Mouse (Mus musculus) 3134 (cell line): Measurements from ENCODE around the gene Cercam.

Experiments
- DNase-seq: peaks from one replicate; pipeline ENCODE4 v3.0.0-alpha.2; 2011; ENCODE audit warnings: low spot score; ENCODE audit not compliant: insufficient read length; ENCODE audit errors: extremely low read depth

Gene Cercam

DNA sequence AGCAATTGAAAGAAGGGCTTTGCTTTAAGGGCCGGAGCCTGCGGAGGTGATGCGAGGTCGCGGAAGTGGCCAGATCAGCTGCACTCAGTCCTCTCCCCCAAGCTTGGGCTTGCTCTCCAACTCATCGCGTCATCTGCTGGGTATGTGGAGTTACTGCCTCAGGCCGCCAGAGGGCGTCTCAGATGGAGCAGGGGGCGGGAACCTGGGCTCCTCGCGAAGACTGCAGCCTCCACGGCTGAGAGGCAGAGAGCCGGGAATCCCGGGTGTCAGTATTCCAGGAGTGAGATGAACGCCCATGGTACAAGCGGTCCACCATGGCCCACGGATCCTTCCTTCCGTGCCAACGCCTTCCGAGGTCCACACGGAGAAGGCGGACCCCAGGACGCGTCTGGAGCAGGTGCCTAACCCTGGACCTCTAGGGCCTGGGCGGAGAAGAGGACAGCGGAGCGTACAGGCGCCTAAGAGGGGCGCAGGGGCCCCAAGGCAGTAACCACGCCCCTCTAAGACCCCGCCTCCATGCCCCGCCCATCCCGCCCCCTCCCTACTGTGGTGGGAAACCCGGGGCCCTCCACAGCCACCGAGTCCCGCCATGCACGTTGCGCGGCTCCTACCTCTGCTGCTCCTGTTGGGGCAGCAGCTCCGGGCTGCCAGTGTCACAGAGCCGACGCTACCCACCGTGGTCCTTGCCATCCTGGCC lies at the start of gene Cercam:
Gene Cercam (plus strand): TSS at position 216 of the 697 bp plus-strand sequence.
- peak; percentile 33 for DNase-seq

DNA sequence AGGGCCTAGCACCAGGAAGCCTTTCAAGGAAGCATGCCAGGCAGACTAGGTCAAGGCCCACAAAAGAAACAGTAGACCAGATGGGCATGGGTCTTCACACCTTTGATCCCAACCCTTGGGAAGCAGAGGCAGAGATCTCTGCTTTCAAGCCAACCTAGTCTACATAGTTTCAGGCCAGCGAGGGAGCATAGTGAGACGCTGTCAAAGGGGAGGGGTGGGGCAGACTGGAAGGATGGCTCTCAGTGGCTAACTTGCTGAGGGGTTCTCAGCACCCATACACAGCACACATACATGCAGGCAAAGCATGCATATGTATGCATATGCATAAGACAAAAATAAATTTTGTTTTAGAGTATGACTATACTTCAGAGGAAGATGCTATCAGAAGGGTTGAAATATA lies 49.6 kb upstream of the Cercam start:
- no peak for DNase-seq

DNA sequence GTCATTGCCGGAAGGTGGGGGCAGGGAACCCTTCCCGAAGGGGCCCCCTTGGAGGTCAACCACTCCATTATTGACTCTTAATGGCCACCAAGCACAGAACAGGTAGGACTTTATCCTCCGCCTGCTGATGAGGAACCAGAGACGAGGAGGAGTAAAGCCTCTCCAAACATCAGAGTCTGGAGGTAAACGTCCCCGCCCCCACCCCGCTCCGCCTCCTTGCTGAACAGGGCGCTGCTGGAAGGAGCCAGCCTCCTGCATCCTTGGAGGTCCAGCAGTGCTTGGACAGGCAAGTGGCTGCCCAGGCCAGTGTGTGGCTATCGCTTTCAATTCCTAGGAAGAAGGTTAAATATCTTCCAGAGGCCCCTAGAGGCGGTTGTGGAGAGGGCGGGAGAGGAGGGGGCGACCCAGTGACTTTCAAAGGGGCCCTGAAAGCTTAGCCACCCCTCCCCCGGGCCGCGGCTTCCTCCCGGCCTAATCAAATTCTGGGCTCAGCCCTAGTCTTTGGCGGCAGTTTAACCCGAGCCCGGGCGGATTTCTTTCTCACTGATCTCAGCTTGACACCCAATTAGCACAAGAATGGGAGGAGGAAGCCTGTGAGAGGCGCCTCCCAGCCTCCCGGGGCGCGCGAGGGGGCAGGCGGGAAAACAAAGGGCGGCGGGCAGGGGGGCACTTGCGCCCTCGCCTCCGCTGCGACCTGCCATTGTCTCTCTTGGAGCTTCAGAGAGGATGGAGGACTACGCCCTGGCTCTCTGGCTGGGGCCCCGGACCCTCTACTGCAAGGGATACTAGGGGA lies 48.7 kb upstream of the Cercam start, which contains the start of gene Urm1:
Gene Urm1 (plus strand): TSS at position 51 of the 793 bp plus-strand sequence.
- DNase-seq = no peak

GRCm38 (mm10) chr2:29826318-29826925 lies 42.5 kb upstream of the Cercam start:
- DNase-seq = no peak

DNA sequence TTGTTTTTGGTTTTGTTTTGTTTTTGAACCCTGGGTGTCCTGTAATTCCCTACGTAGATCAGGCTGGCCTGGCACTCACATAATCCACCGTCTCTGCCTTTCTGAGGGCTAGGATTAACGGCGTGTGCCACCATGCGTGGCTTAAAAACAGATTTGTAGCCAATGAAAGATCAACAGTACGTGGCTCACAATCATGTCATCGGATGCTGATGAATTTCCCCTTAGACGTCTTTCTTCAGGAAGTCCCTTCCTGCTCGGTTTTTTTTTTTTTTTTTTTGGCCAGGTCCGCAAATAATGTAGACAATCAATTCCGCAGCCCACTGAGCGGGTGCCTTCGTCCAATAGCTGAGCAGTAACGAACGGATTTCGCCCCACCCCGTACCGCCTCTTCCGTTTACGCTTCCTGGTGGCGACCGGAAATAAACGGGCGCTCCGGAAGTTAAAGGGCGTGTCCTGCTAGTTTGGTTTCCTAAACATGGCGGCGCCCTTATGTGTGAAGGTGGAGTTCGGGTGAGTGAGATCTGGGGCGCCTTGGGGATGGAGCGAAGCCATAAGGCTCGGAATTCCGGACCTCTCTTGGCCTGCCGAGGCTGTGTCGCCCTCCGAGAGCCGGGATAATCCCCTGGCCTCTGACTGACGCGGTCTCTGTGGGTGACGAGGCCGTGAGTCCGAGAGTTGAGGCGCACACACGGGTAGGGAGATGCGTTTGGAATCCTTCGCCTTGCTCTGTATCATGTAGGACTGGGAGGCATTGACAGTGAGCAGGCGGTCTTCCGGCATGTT lies 41.8 kb upstream of the Cercam start:
- DNase-seq = peak; percentile 87

GRCm38 (mm10) chr2:29827709-29828024 lies 41.3 kb upstream of the Cercam start:
- DNase-seq = no peak

DNA sequence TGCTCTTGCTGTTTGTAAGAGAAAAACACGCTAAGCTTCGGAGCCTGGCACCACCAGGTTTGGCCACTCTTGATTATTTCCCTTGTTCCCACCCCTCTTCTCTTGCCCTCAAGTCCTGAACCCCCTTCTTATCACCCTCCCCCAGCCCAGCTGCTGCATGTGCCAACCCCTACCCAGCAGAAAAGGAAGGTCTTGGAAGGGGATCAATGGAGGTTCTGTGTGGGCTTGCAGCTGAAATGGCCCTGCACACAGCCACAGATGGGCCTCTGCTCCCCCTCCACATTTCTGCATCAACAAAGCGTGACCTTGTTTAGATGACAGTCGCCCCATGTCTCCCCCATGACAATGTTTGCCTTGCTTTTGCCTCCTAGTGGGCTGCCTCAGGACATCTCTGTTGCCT lies 37.9 kb upstream of the Cercam start:
- no peak for DNase-seq

- DNase-seq = no peak
These were observed 35.2 kb upstream of the Cercam start for GRCm38 (mm10) chr2:29833796-29834195.

GRCm38 (mm10) chr2:29835391-29835899 lies 33.5 kb upstream of the Cercam start:
- DNase-seq = no peak

DNA sequence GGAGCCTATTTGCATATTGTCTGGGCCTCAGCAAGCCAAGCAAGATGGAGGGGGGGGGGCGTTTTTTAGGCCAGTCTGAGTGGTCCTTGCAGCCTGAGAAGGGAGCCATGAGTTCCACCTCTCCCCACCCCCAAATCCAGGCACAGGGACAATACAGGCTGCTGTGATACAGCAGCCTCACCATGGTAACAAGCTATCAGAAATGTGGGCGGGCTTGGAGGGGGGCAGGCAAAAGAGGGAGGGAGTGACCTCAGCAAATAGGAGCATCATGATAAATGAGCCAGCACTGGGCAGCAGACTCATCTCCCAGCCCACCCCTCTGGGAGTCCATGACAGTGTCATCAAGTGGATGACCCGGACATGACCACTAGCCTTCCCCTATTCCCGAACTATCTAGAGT lies 29.5 kb upstream of the Cercam start:
- DNase-seq = no peak

DNA sequence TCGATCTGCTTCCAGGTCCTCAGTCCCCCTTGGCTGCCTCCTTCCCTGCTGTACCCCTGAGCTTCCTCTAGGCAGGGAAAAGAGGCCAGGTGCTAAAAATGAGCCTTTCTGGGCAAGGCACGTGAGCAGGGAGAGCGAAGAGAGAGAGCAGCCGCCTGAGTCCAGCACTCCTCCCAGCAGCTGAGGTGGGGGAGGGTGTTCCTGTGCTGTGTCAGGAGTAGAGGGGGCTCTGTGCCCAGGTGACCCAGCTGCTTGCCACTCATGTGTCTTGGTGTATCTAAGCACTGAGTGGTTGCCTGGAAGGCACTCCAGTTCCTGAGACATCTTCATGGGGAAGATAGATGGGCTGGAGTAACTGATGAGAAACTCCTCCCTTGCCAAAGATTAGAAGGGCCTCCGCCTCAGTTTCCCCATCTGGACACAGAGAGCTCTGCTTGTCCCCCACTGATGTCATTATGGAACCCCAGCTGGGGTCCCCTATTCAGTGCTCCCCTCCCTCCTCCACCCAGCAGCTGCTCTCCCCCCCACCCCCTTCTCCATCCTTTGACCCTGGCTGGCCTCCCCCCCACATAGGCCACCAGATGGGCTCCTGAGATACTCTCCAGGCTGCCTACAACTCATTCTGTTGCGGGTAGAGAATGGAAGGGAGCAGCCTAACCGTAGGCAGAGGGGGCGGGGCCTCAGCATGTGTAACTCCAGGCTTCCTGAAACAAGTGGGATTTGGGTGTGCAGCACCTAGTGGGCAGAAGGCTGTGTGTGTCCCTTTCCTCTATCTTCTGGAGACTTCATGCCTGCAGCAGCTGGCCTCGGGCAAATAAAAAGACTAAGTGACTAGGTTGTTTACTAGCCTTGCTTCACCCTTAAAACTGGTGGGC lies 25.5 kb upstream of the Cercam start:
- no peak for DNase-seq

- DNase-seq = no peak
These were observed 24.8 kb upstream of the Cercam start for GRCm38 (mm10) chr2:29844115-29844514.

DNA sequence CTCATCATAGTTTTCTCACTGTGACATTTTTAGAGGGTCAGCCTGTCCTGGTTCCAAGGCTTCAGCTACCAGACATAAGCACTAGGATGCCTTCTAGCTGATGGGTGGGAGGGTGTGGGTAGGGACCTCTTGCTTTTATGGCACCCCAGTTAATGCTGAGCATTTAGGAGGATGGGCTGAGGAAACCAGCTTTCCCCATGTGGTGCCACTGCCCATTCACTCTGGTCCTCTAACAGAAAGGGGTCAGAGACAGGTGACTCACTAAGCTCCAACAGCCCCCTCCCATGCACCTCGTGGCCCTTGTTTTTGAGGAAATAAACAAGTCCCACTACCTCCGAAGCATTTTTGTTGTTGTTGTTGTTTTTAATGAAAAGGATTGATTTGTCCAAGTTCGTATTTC lies 24.3 kb upstream of the Cercam start:
- no peak for DNase-seq

DNA sequence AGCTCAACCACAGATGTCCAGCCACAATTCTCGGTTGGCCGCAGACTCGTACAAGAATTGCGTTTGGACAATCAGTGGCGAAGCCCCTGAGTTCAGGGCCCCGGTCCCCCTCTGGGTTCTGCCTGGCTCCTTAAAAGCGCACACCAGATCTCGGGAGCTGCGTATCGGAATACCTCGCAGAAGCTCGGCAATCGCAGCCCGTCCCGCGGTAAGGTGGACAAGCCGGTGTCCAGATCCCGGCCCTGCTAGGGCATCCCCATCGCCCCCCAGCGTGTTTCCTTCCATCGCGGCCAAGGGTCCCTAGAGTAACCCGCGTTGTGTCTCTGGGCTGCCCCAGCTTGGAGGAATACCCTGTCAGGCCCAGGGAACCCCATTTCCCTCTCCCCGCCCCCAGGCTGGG lies 23.3 kb upstream of the Cercam start:
- DNase-seq = no peak

GRCm38 (mm10) chr2:29846061-29846853 lies 22.7 kb upstream of the Cercam start:
- DNase-seq = no peak

- no peak for DNase-seq
These were observed 22.1 kb upstream of the Cercam start for GRCm38 (mm10) chr2:29846911-29847310.

- DNase-seq = peak; percentile 42
These were observed 19.9 kb upstream of the Cercam start for GRCm38 (mm10) chr2:29849041-29849440.

GRCm38 (mm10) chr2:29849841-29850480 lies 19.0 kb upstream of the Cercam start:
- no peak for DNase-seq
